Mouse (Mus musculus) lung, embryonic 14.5 days (tissue): ENCODE results near the gene Olfr1120. TPM values are rescaled to one million over a fixed set of nuclear protein-coding genes. Genes with fewer than 3 reads are reported as not detected.

Experiments used
- polyA plus RNA-seq: library from polyadenylated mRNA; unstranded; fragments of >200 nt; fragmentation: Nextera tagmentation; extraction: Ambion mirVana; gene quantifications from 2 replicates; pipeline ENCODE4 v1.2.1, GENCODE M21; 2014

Olfr1120 gene
- polyA plus RNA-seq, 1 experiment from 2014 or later: not detected

Other genes starting within 250 kb of the Olfr1120 start
- gene Olfr259, start 240.2 kb upstream of the Olfr1120 start, polyA plus RNA-seq: not detected in 2 replicates
- gene Olfr1110, start 214.5 kb upstream of the Olfr1120 start, polyA plus RNA-seq: not detected in 2 replicates
- gene Olfr1111, start 202.2 kb upstream of the Olfr1120 start, polyA plus RNA-seq: not detected in 2 replicates
- gene Olfr1112, start 167.0 kb upstream of the Olfr1120 start, polyA plus RNA-seq: not detected in 2 replicates
- gene Olfr1113, start 145.8 kb upstream of the Olfr1120 start, polyA plus RNA-seq: not detected in 2 replicates
- gene Olfr1115, start 106.8 kb upstream of the Olfr1120 start, polyA plus RNA-seq: not detected in 2 replicates
- not detected in 2 replicates for gene Olfr1116, start 87.3 kb upstream of the Olfr1120 start, polyA plus RNA-seq
- gene Olfr1118, start 47.2 kb upstream of the Olfr1120 start, polyA plus RNA-seq: not detected in 2 replicates
- not detected in 2 replicates for gene Olfr1121, start 15.1 kb downstream of the Olfr1120 start, polyA plus RNA-seq
- gene Olfr1122, start 31.0 kb downstream of the Olfr1120 start, polyA plus RNA-seq: not detected in 2 replicates
- not detected in 2 replicates for gene Olfr1123, start 61.8 kb downstream of the Olfr1120 start, polyA plus RNA-seq
- gene Olfr1124, start 75.5 kb downstream of the Olfr1120 start, polyA plus RNA-seq: not detected in 2 replicates
- not detected in 2 replicates for gene Olfr1126, start 99.1 kb downstream of the Olfr1120 start, polyA plus RNA-seq
- gene Pramel7, start 142.3 kb downstream of the Olfr1120 start, polyA plus RNA-seq: not detected in 2 replicates
- gene Pramel6, start 151.8 kb downstream of the Olfr1120 start, polyA plus RNA-seq: not detected in 2 replicates
- gene Olfr153, start 177.0 kb downstream of the Olfr1120 start, polyA plus RNA-seq: not detected in 2 replicates
- gene Olfr1128, start 190.7 kb downstream of the Olfr1120 start, polyA plus RNA-seq: not detected in 2 replicates
- gene Olfr1129, start 219.1 kb downstream of the Olfr1120 start, polyA plus RNA-seq: not detected in 2 replicates